Mouse (Mus musculus) frontal cortex, postnatal 36 days (tissue): ENCODE data around the gene Unc45b.
"Not testable (repeated sequence)": the region's sequence is repeated elsewhere in the genome, so short reads cannot be mapped to it uniquely, and the experiment has no call there.

ENCODE experiments used
- DNase-seq, 2 experiments: peaks; one replicate each; pipeline ENCODE4 v3.0.0; 2022; ENCODE audit warnings: low spot score in 2 of 2

The Unc45b gene

GRCm38 (mm10) chr11:82947457-82947856, 37.1 kb downstream of the Unc45b start:
- DNase-seq: no peak

DNA sequence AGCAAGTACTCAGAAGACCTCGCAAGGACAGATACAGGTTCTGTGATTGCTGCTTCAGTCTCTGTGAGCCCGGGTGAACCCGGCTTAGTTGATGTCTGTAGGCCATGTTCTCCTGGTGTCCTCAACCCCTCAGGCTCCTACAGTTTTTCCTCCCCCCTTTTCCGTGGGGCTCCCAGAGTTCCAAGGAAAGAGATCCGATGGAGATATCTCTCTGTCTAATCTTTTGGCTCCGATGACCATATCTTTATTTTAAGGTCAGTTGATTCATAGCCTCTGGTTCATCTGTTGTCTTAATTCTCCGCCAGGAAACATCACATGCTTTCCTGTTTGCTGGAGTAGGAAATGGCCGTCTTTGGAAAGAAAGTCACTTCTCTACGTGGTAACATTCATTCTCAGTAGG, 38.7 kb downstream of the Unc45b start:
- DNase-seq: no peak

GRCm38 (mm10) chr11:82950736-82951481, 40.6 kb downstream of the Unc45b start, which contains the start of gene Slfn5:
Slfn5 (plus strand) TSS chr11:82951349.
- no peak for DNase-seq

GRCm38 (mm10) chr11:82951865-82952611, 41.7 kb downstream of the Unc45b start:
- DNase-seq: no peak

DNA sequence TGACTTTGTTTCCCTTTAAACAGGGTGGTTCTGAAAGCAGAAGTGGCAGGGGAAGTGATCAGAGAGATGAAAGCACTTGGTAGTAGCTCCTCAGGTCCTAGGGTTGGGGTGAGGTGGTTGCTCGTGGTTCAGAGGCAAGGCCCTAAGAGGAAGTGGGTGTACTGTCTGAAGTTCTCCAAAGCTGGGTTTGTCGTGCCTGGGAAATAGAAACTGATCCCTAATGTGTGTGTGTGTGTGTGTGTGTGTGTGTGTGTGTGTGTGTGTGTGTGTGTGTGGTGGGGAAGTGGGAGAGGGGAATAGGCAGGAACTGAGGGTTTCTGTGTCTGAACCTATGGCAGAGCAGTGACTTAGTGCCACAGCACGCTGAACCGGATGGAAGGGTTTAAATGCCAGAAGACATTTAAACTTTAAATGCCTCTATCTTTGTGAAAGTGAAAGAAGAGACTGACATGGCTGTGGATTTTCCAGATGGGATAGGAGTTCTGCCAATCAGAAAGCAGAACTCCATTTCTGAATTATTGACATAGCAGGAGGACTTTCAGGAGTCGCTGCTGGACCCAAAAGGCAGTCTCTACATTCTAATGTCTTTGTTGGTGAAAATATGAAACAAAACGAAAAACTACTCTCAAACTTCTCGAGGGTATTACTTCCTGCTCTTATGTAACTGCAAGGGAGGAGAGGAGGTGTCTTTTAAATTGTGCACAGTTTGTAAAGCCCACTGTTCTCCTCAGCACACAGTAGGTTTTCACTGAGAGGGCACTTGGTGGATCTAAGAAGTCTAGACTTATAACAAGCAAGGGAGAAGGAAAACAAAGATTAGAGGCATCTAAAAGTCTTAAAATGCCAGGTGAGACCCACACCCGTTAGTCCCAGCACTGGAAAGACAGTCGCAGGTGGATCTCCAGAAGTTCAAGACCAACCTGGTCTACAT, 42.5 kb downstream of the Unc45b start:
- DNase-seq: no peak

DNA sequence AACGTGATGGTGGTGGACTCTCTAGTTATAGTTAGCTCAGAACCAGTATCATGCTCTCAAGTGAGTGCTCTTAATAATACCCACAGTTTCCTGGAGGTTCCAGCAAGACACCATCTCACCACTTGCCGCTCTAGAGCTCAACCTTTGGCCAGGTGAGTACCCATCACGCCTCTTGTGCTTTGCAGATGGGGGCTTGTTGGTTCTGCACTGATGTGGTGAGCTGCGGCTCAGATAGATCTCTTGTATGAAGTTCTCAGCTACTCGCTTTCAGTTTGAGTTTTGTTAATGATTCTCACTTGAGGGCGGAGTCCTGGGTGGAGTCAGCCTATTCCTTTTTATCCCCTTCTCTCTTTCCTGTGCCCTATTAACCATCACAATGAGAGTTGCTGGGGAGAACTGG, 44.3 kb downstream of the Unc45b start:
- no peak for DNase-seq

DNA sequence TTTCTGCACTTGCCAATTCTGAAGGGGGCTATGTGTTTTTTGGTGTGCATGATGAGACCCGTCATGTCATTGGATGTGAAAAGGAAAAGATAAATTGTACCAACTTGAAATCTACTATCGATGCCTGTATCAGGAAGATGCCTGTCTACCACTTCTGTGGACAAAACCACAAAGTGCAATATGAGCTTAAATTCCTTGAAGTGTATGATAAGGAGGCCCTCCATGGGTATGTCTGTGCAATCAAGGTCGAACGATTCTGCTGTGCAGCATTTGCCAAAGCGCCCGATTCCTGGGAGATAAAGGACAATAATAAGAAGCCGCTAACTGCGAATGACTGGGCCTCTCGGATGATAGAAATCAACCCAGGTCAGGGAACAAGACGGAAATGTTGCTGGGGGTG, 46.6 kb downstream of the Unc45b start:
- no peak for DNase-seq

DNA sequence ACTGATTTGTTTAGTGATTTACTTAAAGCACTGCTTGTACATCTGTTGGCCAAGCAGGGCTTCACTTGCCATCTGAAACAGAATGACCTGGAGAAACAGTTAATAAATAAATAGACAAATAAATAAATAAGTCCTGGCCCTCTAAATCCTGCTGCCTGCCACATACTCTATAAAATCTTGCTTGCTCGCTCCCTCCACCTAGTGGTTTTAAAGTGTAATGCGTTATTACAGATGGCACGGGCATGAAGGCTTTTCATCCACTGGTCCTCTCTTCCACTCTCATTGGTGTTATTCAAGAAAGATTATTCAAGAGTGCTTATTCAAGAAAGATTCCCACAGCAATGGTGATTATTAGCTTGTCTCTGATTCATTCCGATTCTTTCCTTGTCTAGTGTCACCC, 49.3 kb downstream of the Unc45b start:
- DNase-seq: peak in 1 of 2 experiments; percentile 17

- no peak for DNase-seq
Measured at GRCm38 (mm10) chr11:82961743-82962142, 51.4 kb downstream of the Unc45b start.

GRCm38 (mm10) chr11:82962215-82962614, 51.9 kb downstream of the Unc45b start:
- DNase-seq: no peak

DNA sequence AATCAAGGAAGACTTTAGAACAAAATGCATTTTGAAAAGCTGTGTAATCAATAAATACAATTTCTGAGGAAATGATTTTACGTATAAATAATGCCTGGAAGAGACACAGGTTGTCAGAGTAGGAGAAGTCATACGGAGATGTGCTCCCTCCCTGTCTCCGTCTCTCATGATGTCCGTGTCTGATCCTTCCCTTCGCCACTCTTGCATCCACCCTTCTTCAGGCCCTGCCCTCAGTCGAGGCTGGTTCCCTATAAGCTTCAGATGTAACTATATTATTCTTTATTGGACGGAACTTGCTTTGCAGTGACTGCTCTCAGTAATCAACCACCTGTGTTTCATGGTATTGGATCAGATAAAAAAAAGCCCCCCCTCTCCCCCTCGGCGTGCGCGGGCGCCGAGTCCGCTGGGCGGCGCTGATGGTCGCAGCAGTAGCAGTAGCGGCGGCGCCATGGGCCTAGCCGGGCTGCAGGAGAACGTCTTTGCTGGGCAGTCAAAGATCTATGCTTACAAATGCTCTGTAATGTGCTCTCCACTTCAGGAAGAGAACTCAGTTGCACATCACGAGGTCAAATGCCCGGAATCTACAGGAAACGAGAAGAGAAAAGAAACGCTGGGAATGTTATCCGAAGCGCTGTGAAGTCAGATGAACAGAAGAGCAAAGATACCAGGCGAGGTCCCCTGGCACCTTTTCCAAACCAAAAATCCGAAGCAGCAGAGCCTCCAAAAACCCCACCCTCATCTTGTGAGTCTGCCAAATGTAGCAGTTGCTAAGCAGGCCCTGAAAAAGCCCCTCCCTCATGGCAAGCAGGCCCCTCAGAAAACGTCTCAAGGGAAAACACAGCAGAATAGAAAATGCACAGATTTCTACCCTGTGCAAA, 60.6 kb downstream of the Unc45b start:
- DNase-seq: peak; percentile 4 to 15

DNA sequence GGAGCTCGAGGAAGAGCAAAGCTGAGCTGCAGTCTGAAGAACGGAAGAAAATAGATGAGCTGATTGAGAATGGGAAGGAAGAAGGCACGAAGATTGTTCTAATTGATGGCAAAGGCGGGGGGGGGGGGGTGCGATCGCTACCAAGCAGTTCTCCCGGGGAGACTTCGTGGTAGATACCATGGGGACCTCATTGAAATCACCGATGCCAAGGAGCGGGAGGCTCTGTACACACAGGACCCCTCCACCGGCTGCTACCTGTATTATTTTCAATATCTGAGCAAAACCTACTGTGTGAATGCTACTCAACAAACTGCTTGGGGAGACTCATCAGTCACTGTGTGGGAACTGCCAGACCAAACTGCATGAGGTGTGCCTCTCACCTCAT, 61.2 kb downstream of the Unc45b start:
- no peak for DNase-seq

- no peak for DNase-seq
Measured at GRCm38 (mm10) chr11:82973916-82974315, 63.6 kb downstream of the Unc45b start.

DNA sequence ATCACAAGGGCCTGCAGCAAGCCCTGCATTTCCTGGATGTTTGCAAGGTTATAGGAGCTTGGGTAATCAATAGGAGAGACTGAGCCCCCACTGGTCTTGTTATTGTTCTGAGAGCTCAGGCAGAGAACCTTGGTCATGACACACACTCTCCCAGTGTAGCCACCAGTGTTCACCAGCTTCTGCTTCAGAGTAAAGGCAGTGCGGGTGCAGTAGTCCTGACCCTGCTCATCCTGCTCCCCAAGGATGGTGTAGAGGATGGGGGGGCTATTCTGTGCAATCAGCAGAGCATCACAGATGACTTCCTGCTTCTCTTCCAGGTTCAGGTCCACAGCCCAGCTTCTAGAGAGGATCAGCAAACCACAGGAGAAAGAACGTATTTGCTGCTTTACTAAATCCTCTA, 72.1 kb downstream of the Unc45b start:
- not testable (repeated sequence) for DNase-seq

GRCm38 (mm10) chr11:82983193-82983592, 72.8 kb downstream of the Unc45b start:
- no peak for DNase-seq

DNA sequence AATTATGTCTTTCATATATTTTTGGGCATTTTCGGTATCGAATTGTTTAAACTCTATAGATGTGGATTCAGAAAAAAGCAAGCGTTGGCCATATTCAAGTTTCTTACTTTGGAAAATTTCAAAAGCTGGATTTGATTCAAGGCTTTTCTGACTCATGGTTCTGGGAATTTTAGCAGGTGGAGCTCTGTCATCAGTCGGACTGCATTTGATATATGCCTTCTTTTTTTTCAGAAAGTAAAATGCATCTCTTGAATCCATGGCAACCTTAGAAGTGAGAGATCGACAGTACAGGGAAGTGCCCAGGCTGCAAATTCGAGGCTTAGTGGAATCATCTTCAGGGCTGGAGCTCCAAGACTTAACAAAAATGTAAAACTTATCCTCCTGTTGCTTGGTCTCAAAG, 77.3 kb downstream of the Unc45b start:
- peak in 1 of 2 experiments; percentile 5 for DNase-seq

DNA sequence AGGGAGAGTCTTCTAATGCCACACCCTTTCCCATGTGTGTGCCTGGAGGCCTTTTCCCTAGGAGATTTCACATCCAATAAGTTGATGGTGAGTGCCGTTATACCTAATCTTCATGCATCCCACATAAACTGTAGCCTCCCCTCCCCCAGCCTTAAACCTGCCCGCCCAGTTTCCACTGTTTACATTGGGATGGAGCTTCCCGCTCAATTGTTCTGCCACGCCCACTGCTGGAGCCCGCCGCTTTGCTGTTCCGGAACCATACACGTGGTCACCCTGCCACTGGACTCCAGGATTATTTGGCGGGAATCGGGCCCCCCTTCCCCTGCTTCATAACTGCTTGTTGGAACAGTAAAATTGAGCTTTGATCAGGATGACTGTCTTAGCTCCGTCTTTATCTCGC, 79.0 kb downstream of the Unc45b start:
- DNase-seq: no peak

DNA sequence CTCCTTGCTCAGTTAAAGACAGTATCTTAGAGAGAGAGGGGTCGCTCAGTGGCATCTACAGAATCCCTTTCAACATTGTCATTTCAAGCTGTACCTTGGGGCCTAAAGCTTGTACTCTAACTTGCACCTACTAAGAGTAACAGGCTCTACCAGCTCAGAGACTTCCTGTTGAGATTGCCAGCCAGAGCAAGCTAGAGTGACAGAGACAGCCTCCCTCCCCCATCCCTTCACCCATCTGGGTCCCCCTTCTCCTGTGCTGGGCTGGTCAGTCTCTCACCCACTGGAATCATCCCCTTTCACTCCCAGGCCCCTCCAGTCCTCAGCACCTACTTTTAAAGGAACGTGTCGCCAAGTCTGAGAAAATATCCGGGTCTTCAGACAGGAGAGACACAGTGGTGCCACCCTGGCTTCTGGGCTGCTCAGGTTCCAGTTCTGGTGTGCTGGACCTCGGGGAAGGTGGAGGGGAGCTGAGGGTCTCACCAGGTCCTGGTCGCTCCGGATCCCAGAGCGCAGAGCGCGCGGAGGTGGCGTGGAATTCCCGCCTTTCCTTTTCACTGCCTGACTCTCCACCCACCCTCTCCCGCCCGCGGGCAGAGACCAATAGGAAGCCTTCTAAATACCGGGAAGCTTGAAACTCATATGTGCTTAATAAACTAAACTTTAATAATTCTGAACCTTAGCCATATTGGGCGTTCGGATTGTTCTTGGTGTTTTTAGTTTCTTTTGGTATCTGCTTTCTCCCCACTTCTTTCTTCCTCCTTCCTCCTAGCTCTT, 80.4 kb downstream of the Unc45b start:
- DNase-seq: not testable (repeated sequence)

DNA sequence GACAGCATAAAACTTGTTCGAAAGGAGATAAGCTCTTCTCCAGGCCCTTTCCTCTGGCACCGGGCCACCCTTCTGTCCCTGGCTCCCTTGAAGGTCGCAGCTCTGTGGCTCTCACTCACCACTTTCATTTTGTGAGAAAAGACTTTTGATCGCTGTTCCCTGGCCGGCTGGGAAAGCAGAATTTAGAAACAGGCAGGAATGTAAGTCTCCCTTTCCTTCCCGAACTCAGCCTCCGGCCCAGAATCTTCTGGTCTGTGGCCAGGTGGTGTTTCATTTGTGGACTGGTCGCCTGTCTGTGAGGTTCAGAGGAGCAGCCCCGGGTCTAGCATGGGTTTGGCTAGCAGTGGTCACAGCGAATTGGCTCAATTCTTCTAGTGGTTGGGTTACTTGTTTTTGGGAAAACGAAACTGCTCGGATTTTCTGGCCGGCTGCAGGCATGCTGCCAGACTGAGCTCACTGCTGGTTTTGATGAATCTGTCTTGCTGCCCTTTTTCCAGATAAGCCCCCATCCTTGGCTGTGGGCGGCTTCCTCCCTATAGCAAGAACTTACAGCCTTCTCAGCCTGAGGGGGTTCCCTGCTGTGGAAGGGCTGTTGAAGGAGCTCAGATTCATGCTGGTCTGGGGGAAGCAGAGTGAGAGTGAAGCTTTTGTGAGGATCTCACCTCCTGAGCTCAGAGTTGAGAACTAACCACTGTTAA, 81.3 kb downstream of the Unc45b start, which contains the start of gene Slfn9:
Gene Slfn9 (minus strand): TSS at position 362 of the 698 bp plus-strand sequence.
- DNase-seq: peak; percentile 15 to 21
